Mouse (Mus musculus): ENCODE measurements at regions not wholly inside any gene's neighbourhood (a gene's known extent, or its start where the extent isn't known, plus 50 kb on each side); places are given as distances from the start of the nearest gene placed in this dataset.
"Not testable (repeated sequence)": the region's sequence is repeated elsewhere in the genome, so short reads cannot be mapped to it uniquely, and the experiment has no call there.

GRCm38 (mm10) chr13:50092537-50092936 is 157.6 kb downstream of the Gm906 start:
- no peak for DNase-seq (ENCODE audit: low read depth, low spot score)

GRCm38 (mm10) chr13:50064841-50065240 is 185.3 kb downstream of the Gm906 start:
- DNase-seq (ENCODE audit: low read depth, low spot score) = no peak

GRCm38 (mm10) chr13:50064365-50064764 is 185.7 kb downstream of the Gm906 start:
- not testable (repeated sequence) for DNase-seq (ENCODE audit: low read depth, low spot score)

DNA sequence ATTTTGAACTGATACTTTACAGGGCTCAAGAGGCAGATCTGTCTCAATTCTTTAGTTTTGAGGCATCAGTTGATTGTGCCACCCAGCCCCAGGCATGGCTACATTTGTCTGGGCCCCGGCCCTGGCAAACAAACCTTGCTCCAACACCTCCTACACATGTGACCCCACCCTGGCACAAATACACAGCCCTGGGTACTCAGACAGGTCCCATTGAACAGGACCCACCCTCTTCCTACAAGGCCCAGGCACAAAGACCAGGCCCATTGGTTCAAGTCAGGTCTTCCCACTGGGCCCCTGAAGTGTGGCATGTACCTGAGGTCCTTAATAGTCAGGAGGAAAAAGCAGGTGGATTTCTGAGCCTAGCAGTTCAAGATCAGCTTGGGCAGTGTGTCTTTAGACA is 190.4 kb downstream of the Gm906 start:
- not testable (repeated sequence) for DNase-seq (ENCODE audit: low read depth, low spot score)

DNA sequence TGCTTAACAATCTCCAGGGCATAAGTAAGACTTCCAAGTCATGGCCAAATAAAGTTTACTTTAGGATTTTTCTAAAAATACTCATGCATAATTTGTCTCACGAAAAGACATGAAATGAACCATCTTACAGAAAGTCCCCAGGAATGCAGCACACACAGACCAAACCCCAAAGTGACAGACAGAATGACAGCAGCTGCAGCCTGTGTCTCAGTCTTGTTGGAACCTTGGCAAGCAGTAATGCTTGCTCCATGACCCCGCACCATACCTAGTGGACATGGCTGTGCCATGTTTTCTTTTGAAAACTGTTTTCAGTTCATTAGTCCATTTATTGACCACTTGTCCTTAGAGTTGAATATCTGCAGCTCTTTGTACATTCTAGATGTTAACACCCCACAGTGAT is 191.1 kb downstream of the Gm906 start:
- DNase-seq (ENCODE audit: low read depth, low spot score) = not testable (repeated sequence)

DNA sequence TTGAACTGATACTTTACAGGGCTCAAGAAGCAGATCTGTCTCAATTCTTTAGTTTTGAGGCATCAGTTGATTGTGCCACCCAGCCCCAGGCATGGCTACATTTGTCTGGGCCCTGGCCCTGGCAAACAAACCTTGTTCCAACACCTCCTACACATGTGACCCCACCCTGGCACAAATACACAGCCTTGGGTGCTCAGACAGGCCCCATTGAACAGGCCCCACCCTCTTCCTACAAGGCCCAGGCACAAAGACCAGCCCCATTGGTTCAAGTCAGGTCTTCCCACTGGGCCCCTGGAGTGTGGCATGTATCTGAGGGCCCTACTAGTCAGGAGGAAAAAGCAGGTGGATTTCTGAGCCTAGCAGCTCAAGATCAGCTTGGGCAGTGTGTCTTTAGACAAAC is 198.4 kb downstream of the Gm906 start:
- DNase-seq (ENCODE audit: low read depth, low spot score) = not testable (repeated sequence)

DNA sequence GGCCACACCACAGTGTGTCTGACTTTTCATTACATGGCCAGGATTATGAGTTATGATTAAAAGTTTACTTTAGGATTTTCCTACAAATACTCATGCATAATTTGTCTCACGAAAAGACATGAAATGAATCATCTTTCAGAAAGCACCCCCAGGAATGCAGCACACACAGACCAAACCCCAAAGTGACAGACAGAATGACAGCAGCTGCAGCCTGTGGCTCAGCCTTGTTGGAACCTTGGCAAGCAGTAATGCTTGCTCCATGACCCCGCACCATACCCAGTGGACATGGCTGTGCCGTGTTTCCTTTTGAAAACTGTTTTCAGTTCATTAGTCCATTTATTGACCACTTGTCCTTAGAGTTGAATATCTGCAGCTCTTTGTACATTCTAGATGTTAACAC is 199.0 kb downstream of the Gm906 start:
- not testable (repeated sequence) for DNase-seq (ENCODE audit: low read depth, low spot score)

- peak; percentile 51 for DNase-seq (ENCODE audit: low read depth, low spot score)
These were observed 218.4 kb downstream of the Gm906 start for GRCm38 (mm10) chr13:50031757-50032156.

GRCm38 (mm10) chr13:50007730-50008129 is 208.9 kb upstream of the Gm30302 start:
- DNase-seq (ENCODE audit: low read depth, low spot score) = not testable (repeated sequence)

- DNase-seq (ENCODE audit: low read depth, low spot score) = not testable (repeated sequence)
These were observed 167.3 kb upstream of the Gm30302 start for GRCm38 (mm10) chr13:49966072-49966471.

GRCm38 (mm10) chr13:49957993-49958681 is 159.3 kb upstream of the Gm30302 start:
- peak; percentile 10 for DNase-seq (ENCODE audit: low read depth, low spot score)

GRCm38 (mm10) chr13:49915781-49916180 is 117.0 kb upstream of the Gm30302 start:
- no peak for DNase-seq (ENCODE audit: low read depth, low spot score)

All from ES-CJ7 (cell line).